Mouse (Mus musculus) testis, postnatal 10 days (tissue): ENCODE measurements at regions not wholly inside any gene's neighbourhood (a gene's known extent, or its start where the extent isn't known, plus 50 kb on each side); places are given as distances from the start of the nearest gene placed in this dataset.

Experiments
- DNase-seq: peaks from one replicate; pipeline ENCODE4 v3.0.0; 2021; ENCODE audit warnings: low spot score

- DNase-seq, result no peak
These were observed 240.7 kb downstream of the Rplp1 start for GRCm38 (mm10) chr9:61673575-61674203.

DNA sequence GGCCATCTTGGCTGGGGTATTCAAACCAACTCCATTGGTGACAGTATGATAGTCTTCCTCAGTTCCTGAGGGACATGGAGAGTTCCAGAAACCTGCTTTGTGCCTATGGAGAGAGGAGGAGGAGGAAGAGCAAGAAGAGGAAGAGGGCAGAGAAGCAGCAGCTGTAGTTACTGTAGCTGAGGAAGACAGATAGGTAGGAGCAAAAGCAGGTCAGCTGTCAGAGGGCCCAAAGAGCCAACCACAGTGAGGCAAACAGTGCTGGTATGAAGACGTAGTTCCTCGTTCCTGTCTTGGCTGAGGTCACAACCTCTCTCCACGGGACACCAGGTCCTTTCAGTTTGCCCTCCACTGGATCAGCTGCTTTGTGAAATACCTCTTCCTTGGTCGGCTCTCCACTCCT, 243.4 kb downstream of the Rplp1 start:
- no peak for DNase-seq

GRCm38 (mm10) chr9:61669729-61670520, 244.4 kb downstream of the Rplp1 start:
- DNase-seq, result no peak

- no peak for DNase-seq
These were observed 245.6 kb downstream of the Rplp1 start for GRCm38 (mm10) chr9:61668723-61669122.

- no peak for DNase-seq
These were observed 246.1 kb downstream of the Rplp1 start for GRCm38 (mm10) chr9:61668157-61668697.

- no peak for DNase-seq
These were observed 246.8 kb downstream of the Rplp1 start for GRCm38 (mm10) chr9:61667453-61668074.

DNA sequence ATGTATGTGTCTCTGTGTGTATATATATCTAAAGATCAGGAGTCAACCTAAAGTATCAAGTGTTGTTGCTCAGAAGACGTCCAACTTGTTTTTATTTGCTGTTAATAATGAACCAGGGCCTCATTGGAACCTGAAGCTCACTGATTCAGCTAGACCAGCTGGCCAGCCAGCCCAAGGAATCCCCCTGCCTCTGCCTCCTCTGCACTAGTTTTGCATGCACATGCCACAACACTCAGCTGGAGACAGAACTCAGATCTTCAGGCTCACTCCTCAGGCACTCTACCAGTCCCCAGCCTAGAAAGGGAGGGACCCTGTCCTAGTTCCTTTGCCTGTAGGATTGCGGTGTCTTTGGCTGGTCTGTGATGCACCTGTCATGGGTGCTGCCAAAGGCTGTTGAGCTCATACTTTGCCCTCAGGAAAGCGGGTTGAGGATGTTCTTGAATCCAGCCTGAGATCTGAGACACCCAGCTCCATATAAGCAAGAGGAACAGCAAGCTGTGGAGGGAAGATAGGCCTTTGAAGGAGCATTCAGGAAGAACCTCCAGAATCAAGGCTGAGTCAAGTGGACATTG, 247.5 kb downstream of the Rplp1 start:
- no peak for DNase-seq

DNA sequence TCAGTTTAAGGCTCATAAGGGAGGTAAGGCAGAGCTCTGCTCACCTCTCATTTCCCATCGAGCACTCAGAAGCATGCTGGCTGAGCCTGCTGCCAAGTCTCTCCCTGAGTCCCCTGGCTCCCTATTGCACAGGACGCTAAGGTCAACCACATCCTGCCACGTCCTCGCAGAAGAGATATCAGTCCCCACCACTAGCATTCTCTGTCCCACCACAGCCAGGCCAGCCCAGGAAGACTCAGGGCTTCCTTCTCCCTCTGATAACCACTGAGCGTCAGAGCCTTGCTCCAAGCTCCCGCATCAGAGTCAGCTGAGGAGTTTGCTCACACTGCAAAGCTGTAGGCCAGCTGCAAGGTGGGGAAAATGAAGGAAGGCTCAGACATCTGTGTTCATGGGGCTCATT, 248.2 kb downstream of the Rplp1 start:
- DNase-seq, result no peak

- no peak for DNase-seq
These were observed 249.1 kb downstream of the Rplp1 start for GRCm38 (mm10) chr9:61665254-61665653.

DNA sequence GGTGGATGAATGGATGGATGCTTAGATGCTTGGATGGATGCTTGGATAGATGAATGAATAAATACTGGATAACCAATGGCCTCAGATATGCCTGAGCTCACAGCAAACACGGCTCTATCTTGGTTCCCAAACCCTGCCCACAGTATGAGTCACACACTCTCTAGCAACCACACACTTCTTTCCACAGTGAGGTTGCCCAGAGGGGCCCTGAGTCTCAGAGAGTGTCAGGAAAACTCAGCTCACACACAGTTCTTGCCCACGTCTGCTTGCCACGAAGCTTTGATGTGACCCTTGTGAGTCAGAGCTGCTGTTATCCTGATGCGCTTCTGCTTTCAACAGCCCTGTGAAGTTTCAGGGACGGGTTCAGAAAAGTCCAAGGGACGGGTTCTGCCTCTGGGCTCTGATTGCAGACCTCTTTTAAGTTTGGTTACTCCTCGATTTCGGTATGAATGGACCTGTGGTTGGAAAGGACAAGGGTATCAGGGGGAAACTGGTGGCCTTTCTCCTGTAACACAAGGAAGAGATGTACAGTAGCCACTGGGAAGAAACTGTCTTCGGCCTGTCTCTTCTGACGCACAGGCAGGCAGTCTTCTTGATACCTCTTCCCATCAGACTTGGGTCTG, 250.2 kb downstream of the Rplp1 start:
- no peak for DNase-seq

GRCm38 (mm10) chr9:61662055-61663028, 252.0 kb downstream of the Rplp1 start:
- DNase-seq, result no peak

DNA sequence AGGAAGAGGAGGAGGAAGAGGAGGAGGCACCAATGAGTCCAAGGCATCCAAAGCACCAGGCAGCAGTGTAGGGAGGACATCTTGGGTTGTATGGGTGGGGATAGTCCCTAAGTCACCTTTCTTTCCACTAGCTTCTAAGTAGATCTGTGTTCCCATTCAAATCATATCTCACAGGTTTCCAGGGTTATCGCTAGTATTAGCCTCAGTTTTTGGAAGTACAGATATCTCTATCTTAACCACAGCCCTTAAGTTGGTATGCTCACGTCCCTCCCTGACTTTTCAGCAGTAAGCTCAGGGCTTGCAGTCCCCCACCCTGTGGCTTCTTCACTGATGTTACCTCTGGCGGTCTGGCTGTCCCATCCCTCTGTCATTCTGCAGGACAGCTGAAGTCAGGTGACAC, 254.2 kb downstream of the Rplp1 start:
- no peak for DNase-seq

DNA sequence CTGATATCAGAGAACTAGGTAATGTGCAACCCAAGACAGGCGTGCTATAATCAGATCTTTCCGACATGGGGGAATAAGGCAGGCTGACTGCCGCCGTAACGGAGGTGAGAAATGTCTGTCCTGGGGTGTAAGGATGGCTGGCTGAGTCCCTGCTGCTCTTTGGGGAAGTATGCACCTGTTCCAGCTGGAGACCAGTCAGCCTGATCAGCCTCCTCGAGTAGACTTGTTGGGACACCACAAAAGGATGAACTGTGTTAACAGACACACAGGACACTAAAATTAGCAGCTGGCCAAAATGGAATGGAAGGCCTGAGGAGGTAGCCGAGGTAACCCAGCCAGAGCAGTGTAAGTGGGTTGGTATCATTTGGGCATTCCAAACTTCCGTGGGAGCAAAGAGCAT, 256.3 kb downstream of the Rplp1 start:
- no peak for DNase-seq

GRCm38 (mm10) chr9:61655433-61655981, 258.8 kb downstream of the Rplp1 start:
- DNase-seq, result peak; percentile 51

- no peak for DNase-seq
These were observed 268.5 kb downstream of the Rplp1 start for GRCm38 (mm10) chr9:61645661-61646425.

DNA sequence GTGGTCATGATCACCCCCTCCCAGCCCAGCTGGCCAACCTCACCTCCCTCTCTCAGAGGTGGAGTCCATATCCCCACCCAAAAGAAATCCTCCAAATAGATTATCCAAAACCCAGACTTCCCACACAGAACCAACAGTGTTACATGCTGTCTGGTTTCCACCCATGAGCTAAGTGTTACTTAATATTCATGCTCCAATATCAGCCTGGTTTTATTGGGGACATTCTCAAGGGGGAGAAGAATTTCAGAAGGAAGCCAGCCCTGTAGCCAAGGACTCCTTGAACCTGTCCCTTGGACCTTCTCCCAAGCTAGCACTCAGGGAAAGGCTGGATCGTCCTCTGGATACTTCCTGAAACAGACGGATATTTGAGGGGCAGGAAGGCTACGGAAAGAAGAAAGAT, 268.6 kb downstream of the Tle3 start:
- no peak for DNase-seq

- DNase-seq, result no peak
These were observed 266.7 kb downstream of the Tle3 start for GRCm38 (mm10) chr9:61638908-61639307.

- DNase-seq, result no peak
These were observed 261.8 kb downstream of the Tle3 start for GRCm38 (mm10) chr9:61633936-61634335.

DNA sequence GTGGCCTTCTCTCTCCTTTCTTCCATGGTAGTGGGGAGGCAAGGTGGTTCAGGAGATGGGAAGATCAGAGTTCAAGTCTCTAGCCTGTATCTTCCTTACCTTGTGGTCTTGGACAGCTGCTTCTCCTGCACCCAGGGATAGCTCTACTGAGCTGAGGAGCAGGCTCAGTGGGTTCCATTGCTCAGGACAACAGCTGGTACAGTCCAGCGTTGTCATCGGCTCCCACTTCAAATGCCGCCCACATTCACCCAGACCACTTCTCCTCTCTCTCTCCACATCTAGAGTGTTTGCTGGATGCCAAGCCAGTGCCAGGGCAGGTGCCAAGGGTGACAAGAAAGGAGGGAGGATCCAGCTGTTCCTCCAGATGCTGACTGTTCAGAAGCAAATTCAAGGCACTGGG, 260.4 kb downstream of the Tle3 start:
- DNase-seq, result no peak

DNA sequence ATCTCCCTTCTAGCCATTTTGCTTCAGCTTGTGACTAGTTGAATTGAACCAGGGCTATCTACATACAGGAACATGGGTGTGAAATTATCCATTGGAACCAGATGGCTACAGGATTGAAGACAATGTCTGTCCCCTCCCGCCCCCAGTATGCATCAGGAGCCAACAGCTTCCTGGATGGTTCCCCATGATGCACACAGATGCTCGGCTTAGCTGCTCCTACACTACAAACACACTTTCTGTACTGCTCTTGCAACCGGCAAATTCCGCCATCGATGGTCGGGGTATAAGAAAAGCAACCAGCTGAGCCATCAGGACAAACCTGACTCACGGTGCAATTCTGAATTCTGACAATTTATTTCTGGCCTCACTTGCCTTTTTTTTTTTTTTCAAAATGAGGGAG, 258.9 kb downstream of the Tle3 start:
- no peak for DNase-seq
